Mouse (Mus musculus) myocyte (in vitro differentiated cells): ENCODE measurements around the gene Ubr3. TPM values are rescaled to one million over a fixed set of nuclear protein-coding genes. Genes with fewer than 3 reads are reported as not detected.
"Not testable (repeated sequence)": the region's sequence is repeated elsewhere in the genome, so short reads cannot be mapped to it uniquely, and the experiment has no call there.

Experiments used
- H3K27me3 ChIP-seq: one replicate; pipeline ENCODE4 v1.6.1; 2011; ENCODE audit not compliant: control insufficient read depth, insufficient read depth, insufficient read length
- H3K36me3 ChIP-seq: one replicate; pipeline ENCODE4 v1.6.1; 2011; ENCODE audit not compliant: control insufficient read depth, insufficient read depth
- H3K4me2 ChIP-seq: one replicate; pipeline ENCODE4 v1.6.1; 2011; ENCODE audit warnings: low read depth, control low read depth
- H3K4me3 ChIP-seq: one replicate; pipeline ENCODE4 v1.5.1; 2011; ENCODE audit warnings: mild to moderate bottlenecking, control low read depth, moderate library complexity
- H3K79me2 ChIP-seq: one replicate; pipeline ENCODE4 v1.6.1; 2011; ENCODE audit not compliant: control insufficient read depth, insufficient read depth
- H3ac ChIP-seq: one replicate; pipeline ENCODE4 v1.6.1; 2011; ENCODE audit not compliant: control insufficient read depth, insufficient read length
- CEBPB ChIP-seq: IDR thresholded peaks from 2 replicates; pipeline ENCODE4 v1.6.1; 2011; ENCODE audit warnings: mild to moderate bottlenecking, moderate library complexity; ENCODE audit not compliant: poor library complexity, insufficient read depth, severe bottlenecking
- E2F4 ChIP-seq: IDR thresholded peaks from one replicate; pipeline ENCODE4 v1.6.1; 2011; ENCODE audit warnings: mild to moderate bottlenecking, control low read depth, moderate library complexity; ENCODE audit not compliant: insufficient read depth
- MAX ChIP-seq: IDR thresholded peaks from one replicate; pipeline ENCODE4 v1.6.1; 2011; ENCODE audit warnings: low read depth, mild to moderate bottlenecking, control low read depth
- MYOD1 ChIP-seq, 3 experiments: IDR thresholded peaks; one replicate each; pipeline ENCODE4 v1.6.1; 2011; ENCODE audit warnings: control low read depth in 2 of 3, low read depth in 2 of 3, mild to moderate bottlenecking in 2 of 3, moderate library complexity in 1 of 3; ENCODE audit not compliant: insufficient read length in 2 of 3, control insufficient read depth in 1 of 3
- MYOG ChIP-seq, 3 experiments: IDR thresholded peaks; one replicate each; pipeline ENCODE4 v1.6.1; 2011; ENCODE audit warnings: control low read depth in 2 of 3, low read depth in 2 of 3, mild to moderate bottlenecking in 2 of 3; ENCODE audit not compliant: insufficient read length in 2 of 3, control insufficient read depth in 1 of 3, insufficient read depth in 1 of 3
- POLR2A ChIP-seq: IDR thresholded peaks from one replicate; pipeline ENCODE4 v1.6.1; 2011; ENCODE audit warnings: low read depth, mild to moderate bottlenecking, control low read depth, moderate library complexity; ENCODE audit not compliant: insufficient read length
- POLR2AphosphoS2 ChIP-seq: IDR thresholded peaks from one replicate; pipeline ENCODE4 v1.6.1; 2011; ENCODE audit warnings: low read depth, control low read depth; ENCODE audit not compliant: insufficient read length
- REST ChIP-seq: IDR thresholded peaks from one replicate; pipeline ENCODE4 v1.6.1; 2011; ENCODE audit warnings: mild to moderate bottlenecking, control low read depth, moderate library complexity; ENCODE audit not compliant: insufficient read depth, insufficient read length
- SRF ChIP-seq: IDR thresholded peaks from one replicate; pipeline ENCODE4 v1.6.1; 2011; ENCODE audit warnings: low read depth; ENCODE audit not compliant: control insufficient read depth, insufficient read length
- TCF12 ChIP-seq: IDR thresholded peaks from one replicate; pipeline ENCODE4 v1.6.1; 2011; ENCODE audit warnings: mild to moderate bottlenecking, control low read depth; ENCODE audit not compliant: poor library complexity, insufficient read depth, severe bottlenecking
- TCF3 ChIP-seq: IDR thresholded peaks from one replicate; pipeline ENCODE4 v1.6.1; 2011; ENCODE audit warnings: low read depth, control low read depth; ENCODE audit not compliant: insufficient read length
- USF1 ChIP-seq: IDR thresholded peaks from one replicate; pipeline ENCODE4 v1.6.1; 2011; ENCODE audit warnings: low read depth, mild to moderate bottlenecking, control low read depth, moderate library complexity
- polyA plus RNA-seq: library from polyadenylated mRNA; unstranded; fragments of >200 nt; fragmentation: generic; extraction: Trizol; gene quantifications from one replicate; pipeline ENCODE4 v1.2.1, GENCODE M21; 2012; ENCODE audit warnings: missing spikeins

The Ubr3 gene
- polyA plus RNA-seq, 1 experiment: 12.4 TPM

DNA sequence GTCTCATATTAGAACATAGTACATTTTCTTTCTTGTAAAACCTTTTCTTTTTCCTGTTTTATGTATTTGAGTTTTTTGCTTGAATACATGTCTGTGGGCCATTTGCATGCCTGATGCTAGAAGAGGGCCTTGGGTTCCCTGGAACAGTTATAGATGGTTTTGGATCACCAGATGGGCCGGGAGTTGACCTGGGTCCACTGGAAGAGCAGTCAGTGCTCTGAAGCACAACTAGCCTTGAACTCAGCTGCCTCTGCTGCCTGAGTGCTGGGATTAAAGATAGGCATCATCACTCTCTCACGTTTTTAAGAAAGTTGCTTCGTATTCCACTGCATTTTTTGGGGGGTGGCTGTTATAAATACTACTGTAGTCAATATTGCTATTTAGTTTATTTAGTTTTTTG lies 6.5 kb downstream of the Ubr3 start:
- no peaks in the 10 kb centered on the region for H3K36me3 ChIP-seq
- H3K4me2 ChIP-seq: no peak overlapping the region
- H3K4me3 ChIP-seq: no peak overlapping the region
- H3K27me3 ChIP-seq: no peaks in the 10 kb centered on the region
- TF ChIP-seq E2F4 (no peak), MAX (no peak), POLR2A (no peak), TCF3 (no peak), POLR2AphosphoS2 (no peak)
- H3ac ChIP-seq: no peak overlapping the region
- H3K79me2 ChIP-seq: peaks cover 94% of the 10 kb centered on the region

DNA sequence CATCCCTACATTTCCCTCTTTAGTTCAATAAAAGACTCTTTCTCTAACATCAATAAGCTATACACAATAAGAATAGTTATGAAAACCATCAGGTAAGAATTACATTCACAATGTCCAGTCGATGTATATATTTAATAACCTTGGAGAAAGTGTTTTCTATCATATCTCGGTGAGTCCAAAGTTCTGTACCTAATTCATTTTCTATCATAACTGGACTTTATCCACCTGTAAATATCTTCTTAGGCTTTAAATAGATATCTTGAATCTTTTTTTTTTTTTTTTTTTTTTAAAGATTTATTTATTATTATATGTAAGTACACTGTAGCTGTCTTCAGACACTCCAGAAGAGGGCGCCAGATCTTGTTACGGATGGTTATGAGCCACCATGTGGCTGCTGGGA lies 10.3 kb downstream of the Ubr3 start:
- peaks cover 92% of the 10 kb centered on the region for H3K79me2 ChIP-seq
- H3K4me2 ChIP-seq, H3ac ChIP-seq, H3K27me3 ChIP-seq, H3K36me3 ChIP-seq, H3K4me3 ChIP-seq: not testable (repeated sequence)

DNA sequence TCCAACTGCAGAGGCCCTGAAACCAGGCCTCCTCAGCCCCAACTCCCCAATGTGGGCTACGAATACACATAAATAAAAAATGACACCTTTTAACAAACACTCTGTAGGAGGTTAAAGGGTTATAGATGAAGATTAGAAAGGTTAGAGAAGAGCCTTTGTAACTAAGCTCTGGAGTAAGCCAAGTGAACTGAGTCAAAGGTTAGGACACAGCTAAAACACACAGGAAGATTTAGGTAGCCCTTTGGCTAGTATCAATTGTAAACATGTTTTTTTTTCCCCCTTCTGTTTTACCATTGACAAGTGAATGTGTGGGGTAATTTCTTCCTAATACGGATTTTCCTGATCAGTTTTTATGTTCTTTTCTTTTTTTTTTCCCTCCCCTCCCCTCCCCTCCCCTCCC lies 15.8 kb downstream of the Ubr3 start:
- no peak overlapping the region for H3K4me2 ChIP-seq
- TF ChIP-seq SRF (no peak), CEBPB (no peak)

GRCm38 (mm10) chr2:69917301-69917700 lies 20.3 kb downstream of the Ubr3 start:
- Histone ChIP-seq H3K36me3 (peaks cover 27% of the 10 kb centered on the region), H3ac (no peak overlapping the region), H3K4me2 (no peak overlapping the region), H3K27me3 (no peaks in the 10 kb centered on the region), H3K4me3 (no peak overlapping the region), H3K79me2 (peaks cover 23% of the 10 kb centered on the region)
- TF ChIP-seq REST (no peak), E2F4 (no peak), MYOD1 (IDR thresholded peaks at IDR 0.05; ENCODE audit: control insufficient read depth in 1 of 3, insufficient read length in 2 of 3, low read depth in 2 of 3) (no peak), MAX (no peak), TCF3 (no peak), TCF12 (no peak), MYOG (IDR thresholded peaks at IDR 0.05; ENCODE audit: control insufficient read depth in 1 of 3, insufficient read depth in 1 of 3, insufficient read length in 2 of 3, low read depth in 2 of 3) (no peak), USF1 (no peak), SRF (no peak), POLR2AphosphoS2 (no peak), POLR2A (no peak), CEBPB (no peak)

More for the DNA sequence above, 15.8 kb downstream of the Ubr3 start:
- Histone ChIP-seq H3ac (no peak overlapping the region), H3K36me3 (peaks cover 5% of the 10 kb centered on the region), H3K79me2 (peaks cover 60% of the 10 kb centered on the region), H3K4me3 (no peak overlapping the region), H3K27me3 (no peaks in the 10 kb centered on the region)

GRCm38 (mm10) chr2:69924943-69925342 lies 27.9 kb downstream of the Ubr3 start:
- peaks cover 4% of the 10 kb centered on the region for H3K79me2 ChIP-seq
- no peak overlapping the region for H3K4me3 ChIP-seq
- no peak overlapping the region for H3K4me2 ChIP-seq
- peaks cover 28% of the 10 kb centered on the region for H3K36me3 ChIP-seq
- no peak overlapping the region for H3ac ChIP-seq
- TF ChIP-seq TCF3 (no peak), E2F4 (no peak), MYOD1 (IDR thresholded peaks at IDR 0.05; ENCODE audit: control insufficient read depth in 1 of 3, insufficient read length in 2 of 3, low read depth in 2 of 3) (no peak), REST (no peak), TCF12 (no peak), MAX (no peak), POLR2AphosphoS2 (no peak), USF1 (no peak), SRF (no peak)
- H3K27me3 ChIP-seq: no peaks in the 10 kb centered on the region

DNA sequence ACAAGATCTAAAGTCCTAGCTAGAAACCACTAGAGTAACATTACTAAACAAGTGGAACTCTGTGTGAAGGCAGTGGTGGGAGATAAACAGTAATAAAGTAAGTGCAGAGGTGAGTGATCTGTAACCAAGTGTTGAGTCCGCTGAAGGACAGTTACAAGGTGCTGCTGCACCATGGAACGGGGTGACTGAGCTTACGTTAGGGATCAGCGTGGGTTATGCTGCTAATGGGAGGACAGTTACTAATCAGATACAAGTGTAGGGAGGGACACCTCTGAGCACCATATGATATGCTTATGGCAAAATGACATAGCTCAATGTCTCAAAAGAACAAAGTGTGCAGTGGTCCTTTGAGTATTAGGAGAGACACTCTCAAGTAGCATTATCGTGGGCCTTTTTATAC lies 39.3 kb downstream of the Ubr3 start:
- Histone ChIP-seq H3ac (no peak overlapping the region), H3K4me2 (no peak overlapping the region), H3K79me2 (no peaks in the 10 kb centered on the region), H3K4me3 (no peak overlapping the region), H3K27me3 (no peaks in the 10 kb centered on the region), H3K36me3 (peaks cover 29% of the 10 kb centered on the region)
- TF ChIP-seq REST: no peak
- no peak for TF ChIP-seq E2F4
- TF ChIP-seq CEBPB: no peak
- no peak for TF ChIP-seq MYOG (IDR thresholded peaks at IDR 0.05; ENCODE audit: control insufficient read depth in 1 of 3, insufficient read depth in 1 of 3, insufficient read length in 2 of 3, low read depth in 2 of 3)
- no peak for TF ChIP-seq USF1
